Mouse (Mus musculus): ENCODE results near the gene Gm973. TPM values are rescaled to one million over a fixed set of nuclear protein-coding genes. Genes with fewer than 3 reads are reported as not detected.

The Gm973 gene
- polyA plus RNA-seq, 1 experiment from 2014 or later: 5.5 TPM

GRCm38 (mm10) chr1:59608125-59608762 is 92.2 kb downstream of the Gm973 start:
- H3K9ac ChIP-seq (replicated peaks; ENCODE audit: low read depth): no peak overlapping the region
- H3K36me3 ChIP-seq (ENCODE audit: insufficient read depth, low read length): no peaks in the 10 kb centered on the region
- H3K4me3 ChIP-seq (ENCODE audit: low read depth, low read length): no peak overlapping the region
- no peak overlapping the region for H3K27ac ChIP-seq (ENCODE audit: low read length)
- no peak for DNase-seq (ENCODE audit: low spot score)
- no peaks in the 10 kb centered on the region for H3K27me3 ChIP-seq (replicated peaks; ENCODE audit: insufficient read depth, low read length)
- TF ChIP-seq EP300 (IDR thresholded peaks at IDR 0.05) (no peak), CTCF (IDR thresholded peaks at IDR 0.05) (no peak)
- H3K4me2 ChIP-seq (replicated peaks; ENCODE audit: low read depth, low read length): no peak overlapping the region
- no peak for ATAC-seq
- 89% methylated on average over 7 of the region's 7 CpGs for WGBS
- no peaks in the 10 kb centered on the region for H3K9me3 ChIP-seq (ENCODE audit: low read length)
- H3K4me1 ChIP-seq (ENCODE audit: insufficient read depth, low read depth, low read length): no peaks in the 10 kb centered on the region

GRCm38 (mm10) chr1:59608920-59609319 is 92.9 kb downstream of the Gm973 start:
- DNase-seq (ENCODE audit: low spot score): no peak
- Histone ChIP-seq H3K4me1 (ENCODE audit: insufficient read depth, low read depth, low read length) (no peaks in the 10 kb centered on the region), H3K9ac (replicated peaks; ENCODE audit: low read depth) (no peak overlapping the region), H3K27me3 (replicated peaks; ENCODE audit: insufficient read depth, low read length) (no peaks in the 10 kb centered on the region), H3K9me3 (ENCODE audit: low read length) (no peaks in the 10 kb centered on the region), H3K4me2 (replicated peaks; ENCODE audit: low read depth, low read length) (no peak overlapping the region), H3K27ac (ENCODE audit: low read length) (no peak overlapping the region), H3K36me3 (ENCODE audit: insufficient read depth, low read length) (no peaks in the 10 kb centered on the region), H3K4me3 (ENCODE audit: low read depth, low read length) (no peak overlapping the region)
- TF ChIP-seq EP300 (IDR thresholded peaks at IDR 0.05) (no peak), CTCF (IDR thresholded peaks at IDR 0.05) (peak; percentile 13; the same call in 1 of the 2 replicates)
- 77% methylated on average over 5 of the region's 5 CpGs for WGBS
- ATAC-seq: no peak

GRCm38 (mm10) chr1:59609458-59609857 is 93.4 kb downstream of the Gm973 start:
- Histone ChIP-seq H3K27me3 (replicated peaks; ENCODE audit: insufficient read depth, low read length) (no peaks in the 10 kb centered on the region), H3K9ac (replicated peaks; ENCODE audit: low read depth) (no peak overlapping the region), H3K9me3 (ENCODE audit: low read length) (no peaks in the 10 kb centered on the region), H3K36me3 (ENCODE audit: insufficient read depth, low read length) (no peaks in the 10 kb centered on the region), H3K27ac (ENCODE audit: low read length) (0 out of 2 replicates have a peak overlapping the region, but pooled peaks have one; percentile 6), H3K4me2 (replicated peaks; ENCODE audit: low read depth, low read length) (no peak overlapping the region), H3K4me1 (ENCODE audit: insufficient read depth, low read depth, low read length) (no peaks in the 10 kb centered on the region), H3K4me3 (ENCODE audit: low read depth, low read length) (no peak overlapping the region)
- DNase-seq (ENCODE audit: low spot score) (no peak), ATAC-seq (no peak)
- TF ChIP-seq EP300 (IDR thresholded peaks at IDR 0.05) (no peak), CTCF (IDR thresholded peaks at IDR 0.05) (peak; percentile 50)
- 78% methylated on average over 4 of the region's 4 CpGs for WGBS

- H3K9me3 ChIP-seq (ENCODE audit: low read length): no peaks in the 10 kb centered on the region
- no peak for TF ChIP-seq CTCF (IDR thresholded peaks at IDR 0.05)
- TF ChIP-seq EP300 (IDR thresholded peaks at IDR 0.05): no peak
Measured at GRCm38 (mm10) chr1:59609896-59610295, 93.8 kb downstream of the Gm973 start.

GRCm38 (mm10) chr1:59610929-59611328 is 94.9 kb downstream of the Gm973 start:
- Histone ChIP-seq H3K9ac (replicated peaks; ENCODE audit: low read depth) (no peak overlapping the region), H3K36me3 (ENCODE audit: insufficient read depth, low read length) (no peaks in the 10 kb centered on the region), H3K4me2 (replicated peaks; ENCODE audit: low read depth, low read length) (no peak overlapping the region), H3K4me1 (ENCODE audit: insufficient read depth, low read depth, low read length) (no peaks in the 10 kb centered on the region), H3K27me3 (replicated peaks; ENCODE audit: insufficient read depth, low read length) (no peaks in the 10 kb centered on the region), H3K27ac (ENCODE audit: low read length) (no peak overlapping the region), H3K9me3 (ENCODE audit: low read length) (no peaks in the 10 kb centered on the region), H3K4me3 (ENCODE audit: low read depth, low read length) (no peak overlapping the region)
- 94% methylated on average over 3 of the region's 3 CpGs for WGBS
- TF ChIP-seq CTCF (IDR thresholded peaks at IDR 0.05): peak; percentile 39
- no peak for TF ChIP-seq EP300 (IDR thresholded peaks at IDR 0.05)
- no peak for ATAC-seq
- DNase-seq (ENCODE audit: low spot score): no peak

More at GRCm38 (mm10) chr1:59609896-59610295, 93.8 kb downstream of the Gm973 start:
- DNase-seq (ENCODE audit: low spot score): peak; percentile 71
- Histone ChIP-seq H3K27me3 (replicated peaks; ENCODE audit: insufficient read depth, low read length) (no peaks in the 10 kb centered on the region), H3K4me2 (replicated peaks; ENCODE audit: low read depth, low read length) (no peak overlapping the region), H3K4me1 (ENCODE audit: insufficient read depth, low read depth, low read length) (no peaks in the 10 kb centered on the region), H3K4me3 (ENCODE audit: low read depth, low read length) (no peak overlapping the region), H3K9ac (replicated peaks; ENCODE audit: low read depth) (no peak overlapping the region), H3K27ac (ENCODE audit: low read length) (0 out of 2 replicates have a peak overlapping the region, but pooled peaks have one; percentile 6), H3K36me3 (ENCODE audit: insufficient read depth, low read length) (no peaks in the 10 kb centered on the region)
- 36% methylated on average over 10 of the region's 10 CpGs for WGBS
- ATAC-seq: peak; percentile 42; the same call in 1 of the 2 replicates

- DNase-seq (ENCODE audit: low spot score): peak; percentile 87
- WGBS: 44% methylated on average over 6 of the region's 6 CpGs
- H3K4me1 ChIP-seq (ENCODE audit: insufficient read depth, low read depth, low read length): no peaks in the 10 kb centered on the region
Measured at GRCm38 (mm10) chr1:59613795-59614194, 97.7 kb downstream of the Gm973 start.

More at GRCm38 (mm10) chr1:59613795-59614194, 97.7 kb downstream of the Gm973 start:
- TF ChIP-seq EP300 (IDR thresholded peaks at IDR 0.05): no peak
- peak; percentile 87 for TF ChIP-seq CTCF (IDR thresholded peaks at IDR 0.05)
- Histone ChIP-seq H3K4me3 (ENCODE audit: low read depth, low read length) (no peak overlapping the region), H3K9me3 (ENCODE audit: low read length) (no peaks in the 10 kb centered on the region), H3K27ac (ENCODE audit: low read length) (no peak overlapping the region), H3K27me3 (replicated peaks; ENCODE audit: insufficient read depth, low read length) (no peaks in the 10 kb centered on the region), H3K9ac (replicated peaks; ENCODE audit: low read depth) (no peak overlapping the region), H3K4me2 (replicated peaks; ENCODE audit: low read depth, low read length) (no peak overlapping the region), H3K36me3 (ENCODE audit: insufficient read depth, low read length) (no peaks in the 10 kb centered on the region)
- peak; percentile 79 for ATAC-seq
